Mouse (Mus musculus) splenic B cell, adult 2 months (primary cell): ENCODE measurements around the gene Doc2a.
"Not testable (repeated sequence)": the region's sequence is repeated elsewhere in the genome, so short reads cannot be mapped to it uniquely, and the experiment has no call there.

Experiments used
- DNase-seq: peaks from one replicate; pipeline ENCODE4 v3.0.0-alpha.2; 2011; ENCODE audit warnings: low read depth, low spot score
- H3K27me3 ChIP-seq: 2 replicates; pipeline ENCODE4 v1.6.1; 2012; ENCODE audit warnings: mild to moderate bottlenecking, low read length, moderate library complexity, mixed read lengths; ENCODE audit not compliant: control insufficient read depth, poor library complexity, insufficient read depth, severe bottlenecking
- H3K36me3 ChIP-seq: 2 replicates; pipeline ENCODE4 v1.6.1; 2012; ENCODE audit warnings: mild to moderate bottlenecking, low read length, moderate library complexity, mixed read lengths; ENCODE audit not compliant: control insufficient read depth, poor library complexity, insufficient read depth, severe bottlenecking

The Doc2a gene

DNA sequence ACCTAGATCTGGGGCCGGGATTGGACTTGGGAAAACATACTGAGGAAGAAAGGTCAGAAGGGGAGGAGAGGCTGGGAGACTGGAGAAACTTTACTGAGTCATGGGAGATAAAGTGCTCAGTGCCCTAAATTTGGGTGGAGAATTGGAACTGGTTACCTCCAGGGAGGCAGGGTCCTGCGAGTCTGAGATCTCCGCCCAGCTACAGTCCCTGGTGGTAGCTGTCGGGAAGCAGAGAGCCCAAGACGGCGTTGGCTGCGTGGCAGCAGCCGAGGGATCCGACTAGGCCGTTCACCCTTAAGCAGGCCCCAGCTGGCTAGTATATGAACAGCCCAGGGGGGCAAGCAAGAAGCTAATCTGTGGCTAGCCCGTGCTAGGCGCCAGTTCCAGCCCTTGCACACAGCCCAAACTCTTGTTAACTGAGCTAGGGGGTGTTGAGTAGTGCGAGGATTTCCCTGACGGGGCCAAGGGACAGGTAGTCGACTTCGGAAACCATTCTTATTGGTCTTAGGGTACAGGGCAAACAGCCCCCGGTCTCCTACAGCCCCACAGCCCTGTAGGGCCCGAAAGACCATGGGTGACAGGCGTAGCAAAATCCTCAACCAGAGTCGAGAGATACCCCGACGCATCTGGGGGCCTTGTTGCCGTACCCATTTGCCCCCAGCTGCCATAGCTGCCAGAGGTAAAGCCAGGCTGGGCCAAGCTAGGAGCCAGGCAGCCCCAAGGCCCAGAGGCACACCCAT, 22.7 kb downstream of the Doc2a start:
- DNase-seq: no peak
- H3K27me3 ChIP-seq: no peaks in the 10 kb centered on the region
- H3K36me3 ChIP-seq: peaks cover 22% of the 10 kb centered on the region

DNA sequence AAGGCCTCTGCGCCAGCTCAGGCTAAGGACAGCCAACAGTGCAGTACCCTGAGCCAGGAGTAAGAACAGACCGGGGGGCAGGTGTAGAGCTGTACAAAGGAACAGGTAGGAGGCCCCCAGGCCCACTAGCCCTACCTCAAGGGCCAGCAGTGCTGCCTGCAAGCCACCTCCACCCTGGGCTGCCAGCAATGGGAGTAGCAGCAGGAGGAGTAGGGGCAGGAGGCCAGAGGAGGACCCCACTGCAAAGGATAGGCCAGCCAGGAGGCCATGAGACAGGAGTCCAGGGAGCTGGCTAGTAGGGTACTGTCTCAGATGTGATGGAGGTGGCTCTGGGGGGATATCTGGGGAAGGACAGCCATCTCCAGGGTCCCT, 23.3 kb downstream of the Doc2a start:
- peaks cover 22% of the 10 kb centered on the region for H3K36me3 ChIP-seq
- no peak for DNase-seq

DNA sequence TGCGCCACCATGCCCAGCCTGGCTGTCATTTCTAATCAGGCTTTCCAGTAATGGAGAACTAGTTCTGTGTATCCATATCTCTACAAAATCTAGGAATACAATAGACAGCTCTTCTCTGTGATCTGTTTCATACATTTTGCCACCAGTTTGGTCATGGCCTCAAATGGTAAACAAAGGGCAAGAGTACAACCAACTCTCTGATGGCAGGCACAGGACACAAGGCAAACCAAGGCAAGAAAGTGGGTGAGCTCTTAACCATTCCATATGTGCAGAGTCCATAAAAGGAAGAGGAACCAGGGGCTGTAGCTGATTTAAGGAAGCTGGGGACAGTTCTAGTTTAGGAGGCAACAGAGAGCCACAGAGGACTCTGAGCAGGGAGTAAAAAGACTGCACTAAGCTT, 30.0 kb downstream of the Doc2a start:
- DNase-seq: no peak
- Histone ChIP-seq H3K36me3 (peaks cover 18% of the 10 kb centered on the region), H3K27me3 (no peaks in the 10 kb centered on the region)

More for the DNA sequence above, 23.3 kb downstream of the Doc2a start:
- no peaks in the 10 kb centered on the region for H3K27me3 ChIP-seq

DNA sequence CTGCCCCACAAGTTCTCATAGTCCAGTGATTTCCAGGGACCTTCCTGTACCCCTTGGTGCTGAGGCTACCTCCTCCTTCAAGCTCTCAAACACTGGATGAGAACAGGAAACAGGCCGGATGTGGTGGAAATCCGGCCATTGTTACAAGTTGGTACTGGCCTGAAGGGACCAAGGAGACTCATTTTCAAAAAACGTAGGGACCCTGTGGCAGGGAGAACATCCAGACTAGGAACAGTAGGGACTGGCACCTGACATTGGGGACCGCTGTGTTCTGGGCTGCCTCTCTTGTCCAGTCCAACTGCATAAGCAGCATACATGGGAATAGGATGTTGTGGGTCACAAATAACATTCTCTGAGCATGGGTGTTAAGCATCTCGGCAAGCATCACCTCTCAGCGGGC, 33.8 kb downstream of the Doc2a start:
- DNase-seq: no peak
- H3K27me3 ChIP-seq: no peaks in the 10 kb centered on the region

DNA sequence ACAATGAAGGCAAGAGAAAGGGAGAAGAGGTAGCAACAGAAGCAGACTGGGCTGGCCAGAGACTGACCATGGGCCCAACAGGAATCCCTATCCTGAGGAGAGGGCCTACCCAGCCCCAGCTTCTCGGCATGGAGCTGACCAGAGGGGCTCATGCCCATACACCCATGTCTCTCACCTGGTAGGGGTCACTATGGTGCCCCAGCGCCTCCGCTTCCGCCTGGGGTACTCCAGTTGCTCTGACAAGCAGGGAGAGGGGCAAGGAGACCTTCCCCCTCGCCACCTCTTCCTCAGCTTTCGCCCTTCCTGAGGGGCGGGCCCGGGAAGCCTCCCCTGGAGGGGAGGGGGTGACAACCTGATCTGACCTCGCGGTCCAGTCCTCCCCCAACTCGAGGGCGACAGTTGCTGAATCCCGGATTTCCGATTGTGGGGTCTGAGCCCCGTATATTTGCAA, 36.5 kb downstream of the Doc2a start:
- H3K27me3 ChIP-seq: no peaks in the 10 kb centered on the region
- peak; percentile 18 for DNase-seq
- peaks cover 5% of the 10 kb centered on the region; the same call in 1 of the 2 replicates for H3K36me3 ChIP-seq

More for the DNA sequence above, 33.8 kb downstream of the Doc2a start:
- peaks cover 11% of the 10 kb centered on the region for H3K36me3 ChIP-seq

DNA sequence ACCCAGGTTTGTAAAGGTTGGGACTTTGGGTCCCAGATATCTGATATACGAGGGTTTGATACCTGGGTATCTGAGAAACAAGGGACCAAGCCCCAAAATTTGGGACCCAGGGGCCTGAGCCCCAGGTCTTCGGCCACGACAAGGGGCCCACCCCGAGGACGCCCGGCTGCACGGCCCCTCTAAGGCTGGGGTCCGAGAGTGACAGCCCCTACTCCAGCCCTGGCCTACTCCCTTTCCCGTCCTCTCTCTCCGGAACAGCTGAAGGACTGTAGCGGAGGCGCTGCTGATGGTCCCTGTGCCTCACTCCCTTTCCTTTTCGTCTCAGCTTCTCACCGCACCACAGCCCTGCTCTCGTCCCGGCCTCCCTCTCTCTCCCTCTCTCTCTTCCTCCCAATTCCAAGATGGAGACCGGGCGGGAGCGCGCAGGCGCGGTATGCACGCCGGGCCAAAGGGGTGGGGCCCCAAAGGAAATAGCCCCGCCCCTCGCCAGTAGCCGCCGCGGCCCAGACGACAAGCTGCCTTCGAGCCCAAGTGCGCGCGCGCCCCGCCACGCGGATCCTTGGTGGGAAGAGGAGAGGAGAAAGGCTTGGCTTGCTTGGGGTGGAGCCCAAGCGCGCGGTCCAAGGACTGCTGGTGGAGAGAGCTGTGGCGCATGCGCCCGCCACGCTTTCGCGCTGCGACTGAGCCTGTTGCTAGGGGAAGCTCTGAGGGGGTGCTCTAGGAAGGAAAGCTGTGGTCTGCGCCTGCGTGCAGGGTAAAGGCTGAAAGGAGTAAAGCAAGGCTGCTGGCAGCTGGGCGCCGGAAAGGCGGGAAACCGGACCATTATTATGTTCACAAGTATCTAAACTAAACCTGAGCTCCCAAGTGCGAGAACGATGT, 37.3 kb downstream of the Doc2a start, which contains the start of gene Taok2:
TSS of gene Taok2 (minus strand) at position 418 of the 879 bp plus-strand sequence.
- H3K27me3 ChIP-seq: no peaks in the 10 kb centered on the region
- peaks cover 2% of the 10 kb centered on the region; the same call in 1 of the 2 replicates for H3K36me3 ChIP-seq
- DNase-seq: peak; percentile 95

DNA sequence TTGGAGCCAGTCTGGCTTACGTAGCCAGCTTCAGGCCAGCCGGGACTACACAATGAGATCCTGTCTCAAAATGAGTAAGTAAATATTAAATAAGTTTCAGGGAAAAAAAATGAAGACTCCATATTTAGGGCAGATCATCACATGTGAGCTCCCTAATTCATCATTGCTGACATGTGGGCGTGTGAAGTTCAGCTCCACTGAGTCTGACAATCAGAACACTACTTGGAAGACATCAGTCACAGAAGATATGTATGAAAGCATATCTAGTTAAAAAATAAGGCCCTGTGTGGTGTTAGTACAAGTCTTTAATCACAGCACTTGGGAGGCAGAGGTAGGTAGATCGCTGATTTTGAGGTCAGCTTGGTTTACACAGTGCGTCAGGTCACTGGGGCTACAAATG, 40.1 kb downstream of the Doc2a start:
- DNase-seq: no peak
- peaks cover 7% of the 10 kb centered on the region; the same call in 1 of the 2 replicates for H3K36me3 ChIP-seq

DNA sequence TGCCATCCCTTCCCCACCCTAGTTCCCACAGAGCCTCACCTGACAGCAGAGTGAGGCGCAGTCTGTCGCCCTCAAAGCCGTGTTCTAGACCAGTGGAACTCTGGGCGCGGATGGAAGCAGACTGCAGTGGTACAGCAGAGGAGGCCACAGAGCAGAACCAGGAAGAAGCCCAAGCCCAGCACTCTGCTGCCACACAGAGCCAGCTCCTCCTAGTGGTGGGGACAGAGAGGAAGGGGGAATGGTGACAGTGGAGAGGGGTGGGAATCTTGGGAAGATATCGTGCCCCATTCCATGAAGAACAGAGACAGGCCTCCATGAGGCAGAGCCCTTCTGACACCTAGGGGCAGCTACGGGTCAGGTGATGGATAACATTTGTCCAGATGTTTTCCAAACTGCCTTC, 41.6 kb downstream of the Doc2a start:
- DNase-seq: no peak
- Histone ChIP-seq H3K27me3 (no peaks in the 10 kb centered on the region), H3K36me3 (peaks cover 7% of the 10 kb centered on the region; the same call in 1 of the 2 replicates)

More for the DNA sequence above, 40.1 kb downstream of the Doc2a start:
- no peaks in the 10 kb centered on the region for H3K27me3 ChIP-seq

DNA sequence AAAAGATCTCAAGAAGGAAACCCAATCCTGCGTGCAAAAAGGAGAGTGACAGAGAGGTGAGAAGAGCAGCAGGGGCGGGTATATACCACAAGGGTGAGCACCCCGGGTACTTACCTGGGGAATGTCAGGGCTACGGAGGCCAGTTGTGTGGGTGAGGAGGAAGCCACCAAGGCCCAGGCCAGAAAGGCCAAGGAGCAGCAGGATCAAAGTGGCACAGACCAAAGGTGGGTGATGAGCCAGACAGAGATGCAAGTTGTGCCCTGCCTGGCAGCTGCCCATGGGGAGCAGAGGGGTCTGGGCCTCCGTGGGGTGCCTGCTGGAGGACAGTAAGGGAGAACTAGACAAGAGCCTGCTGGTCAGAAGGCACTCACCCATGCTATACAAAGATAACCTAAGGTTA, 49.7 kb downstream of the Doc2a start:
- peak; percentile 11 for DNase-seq
- Histone ChIP-seq H3K27me3 (no peaks in the 10 kb centered on the region), H3K36me3 (no peaks in the 10 kb centered on the region)

DNA sequence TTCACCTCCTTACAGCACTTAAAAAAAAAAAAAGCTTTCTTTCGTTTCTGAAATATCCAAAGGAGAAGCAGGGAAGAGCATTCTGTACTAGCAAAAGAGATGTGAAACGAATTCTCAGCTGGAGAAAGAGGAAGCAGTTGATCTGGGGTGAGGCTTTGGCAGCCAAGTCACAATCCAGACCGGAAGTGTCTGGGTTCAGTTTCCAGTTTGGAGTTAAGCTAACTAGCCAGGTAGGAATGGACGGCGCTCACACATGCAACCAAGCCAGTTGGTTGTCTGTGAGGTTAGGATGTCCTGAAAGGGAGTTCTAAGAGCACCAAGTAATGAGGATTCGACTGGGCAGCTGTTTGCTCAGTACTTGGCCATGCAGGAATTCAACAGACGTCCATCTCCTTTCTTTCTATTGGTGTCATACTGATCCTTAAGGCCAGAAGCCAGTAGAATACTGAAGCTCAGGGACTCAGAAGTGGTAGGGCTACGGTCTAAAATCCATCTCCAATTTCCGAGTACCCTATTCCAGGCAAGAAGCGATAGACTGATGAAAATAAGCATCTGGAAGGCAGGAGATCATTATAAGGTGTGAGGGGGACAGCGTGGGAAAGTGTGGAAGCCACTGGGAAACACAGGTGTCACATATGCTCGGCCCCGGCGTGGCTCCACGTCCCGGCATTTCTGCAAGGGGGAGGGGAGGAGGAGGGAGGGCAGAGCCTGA, 50.3 kb downstream of the Doc2a start:
- no peaks in the 10 kb centered on the region for H3K27me3 ChIP-seq
- peak; percentile 61 for DNase-seq

DNA sequence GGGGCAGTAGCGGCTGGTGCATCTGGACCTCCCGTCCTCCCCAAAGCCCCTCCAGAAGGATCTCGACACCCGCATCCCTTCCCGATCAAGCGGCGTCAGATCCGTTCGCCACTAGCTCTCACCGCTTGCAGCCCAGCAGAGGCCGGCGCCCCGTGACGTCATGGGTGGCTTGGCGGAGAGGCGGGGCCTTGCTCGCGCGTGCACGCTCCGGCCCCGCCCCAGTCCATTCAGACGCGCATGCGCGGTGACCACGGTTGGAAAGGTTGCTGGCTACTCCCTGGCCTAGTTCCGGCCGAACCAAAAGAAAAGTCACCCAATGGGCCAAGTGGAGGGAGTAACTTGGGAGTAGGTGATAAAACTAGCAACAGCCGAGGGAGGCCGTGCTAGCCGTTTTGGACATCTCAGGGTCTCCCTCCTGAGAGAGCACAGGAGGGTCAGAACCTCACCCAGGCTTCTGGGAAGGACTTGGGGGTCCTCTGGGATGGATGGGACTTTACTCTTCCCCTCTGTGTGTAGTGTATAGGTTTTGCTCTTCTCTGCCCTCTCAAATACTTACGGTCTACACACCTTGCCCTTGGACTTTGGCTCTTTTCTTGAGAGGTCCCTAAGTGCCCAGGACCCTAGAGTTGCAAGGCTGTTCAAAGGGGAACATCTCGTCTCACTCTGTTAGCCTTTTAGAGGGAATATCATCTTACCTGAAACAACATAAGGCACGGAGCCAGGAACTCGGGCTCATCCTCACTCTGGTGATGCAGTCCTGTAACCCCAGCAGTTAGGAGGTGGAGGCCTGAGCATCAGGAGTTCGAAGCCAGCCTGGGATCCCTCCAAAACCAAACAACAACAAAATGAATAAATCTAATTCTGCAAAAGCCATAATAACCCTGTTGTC, 51.1 kb downstream of the Doc2a start:
- DNase-seq: peak; percentile 94
- no peaks in the 10 kb centered on the region for H3K27me3 ChIP-seq
- H3K36me3 ChIP-seq: no peaks in the 10 kb centered on the region

More for the DNA sequence above, 50.3 kb downstream of the Doc2a start:
- H3K36me3 ChIP-seq: no peaks in the 10 kb centered on the region

DNA sequence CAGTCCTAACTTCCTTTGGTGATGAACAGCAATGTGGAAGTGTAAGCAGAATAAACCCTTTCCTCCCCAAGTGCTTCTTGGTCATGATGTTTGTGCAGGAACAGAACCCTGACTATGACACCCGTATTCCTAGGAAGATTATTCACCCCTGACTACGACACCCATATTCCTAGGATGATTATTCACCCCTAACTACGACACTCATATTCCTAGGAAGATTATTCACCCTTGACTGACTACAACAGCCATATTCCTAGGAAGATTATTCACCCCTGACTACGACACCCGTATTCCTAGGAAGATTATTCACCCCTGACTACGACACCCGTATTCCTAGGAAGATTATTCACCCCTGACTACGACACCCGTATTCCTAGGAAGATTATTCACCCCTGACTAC, 52.6 kb downstream of the Doc2a start:
- not testable (repeated sequence) for H3K27me3 ChIP-seq, DNase-seq, H3K36me3 ChIP-seq
